Mouse (Mus musculus): ENCODE measurements around the gene Cog5. TPM values are rescaled to one million over a fixed set of nuclear protein-coding genes. Genes with fewer than 3 reads are reported as not detected.

Cog5 gene
- polyA plus RNA-seq, 1 experiment from 2014 or later, result 34.3 TPM

DNA sequence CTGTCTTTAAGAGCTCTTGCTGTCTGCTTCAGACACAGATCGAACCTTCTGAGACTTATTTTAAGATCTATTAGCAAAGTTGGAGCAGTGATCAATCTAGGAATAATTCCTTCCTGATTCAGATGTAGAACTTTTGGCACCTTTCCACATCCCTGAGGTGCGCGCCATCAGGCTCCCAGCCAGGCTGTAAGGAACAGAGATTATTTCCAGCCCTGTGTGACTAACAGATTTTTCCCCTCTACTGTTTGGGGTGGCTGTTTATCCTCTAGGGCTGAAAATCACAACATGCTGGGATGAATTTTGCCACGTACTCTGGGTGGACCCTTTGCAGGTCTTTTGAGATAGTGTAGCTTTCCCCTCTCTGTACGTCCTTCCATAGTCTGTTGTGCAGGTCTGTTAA lies 170.2 kb downstream of the Cog5 start:
- no peak for DNase-seq (ENCODE audit: low spot score, missing footprints)

DNA sequence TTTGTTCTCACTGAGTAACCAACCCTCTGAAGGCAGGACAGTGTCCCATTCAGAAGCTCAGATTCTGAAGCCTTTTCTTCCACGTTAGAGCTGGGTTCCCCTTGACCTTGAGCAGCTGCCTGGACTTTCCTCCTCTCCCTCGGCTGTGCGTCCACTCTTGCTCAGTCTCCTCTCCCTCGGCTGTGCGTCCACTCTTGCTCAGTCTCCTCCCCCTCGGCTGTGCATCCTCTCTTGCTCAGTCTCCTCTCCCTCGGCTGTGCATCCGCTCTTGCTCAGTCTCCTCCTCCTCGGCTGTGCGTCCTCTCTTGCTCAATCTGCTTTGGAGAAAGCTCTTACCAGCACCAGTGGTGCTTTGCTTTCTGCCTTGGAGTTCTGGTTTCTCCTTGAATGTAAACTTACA lies 171.2 kb downstream of the Cog5 start:
- no peak overlapping the region for H3K9ac ChIP-seq (ENCODE audit: low read length)

More for the DNA sequence above, 170.2 kb downstream of the Cog5 start:
- no peaks in the 10 kb centered on the region for H3K9me3 ChIP-seq (ENCODE audit: control insufficient read depth, low read length)
- WGBS, result 85% methylated on average over 5 of the region's 5 CpGs
- no peak overlapping the region for H3K4me2 ChIP-seq
- H3K36me3 ChIP-seq (ENCODE audit: control insufficient read depth, insufficient read depth, low read length), result no peaks in the 10 kb centered on the region
- no peak overlapping the region for H3K27ac ChIP-seq (ENCODE audit: low read depth, low read length)
- H3K4me1 ChIP-seq (ENCODE audit: control insufficient read depth, insufficient read depth, low read length), result no peaks in the 10 kb centered on the region
- ATAC-seq (ENCODE audit: low FRiP score), result no peak
- H3K27me3 ChIP-seq (ENCODE audit: control insufficient read depth, insufficient read depth, low read length), result no peaks in the 10 kb centered on the region
- H3K4me3 ChIP-seq (ENCODE audit: low read depth, low read length), result no peak overlapping the region
- no peak overlapping the region for H3K9ac ChIP-seq (ENCODE audit: low read length)

DNA sequence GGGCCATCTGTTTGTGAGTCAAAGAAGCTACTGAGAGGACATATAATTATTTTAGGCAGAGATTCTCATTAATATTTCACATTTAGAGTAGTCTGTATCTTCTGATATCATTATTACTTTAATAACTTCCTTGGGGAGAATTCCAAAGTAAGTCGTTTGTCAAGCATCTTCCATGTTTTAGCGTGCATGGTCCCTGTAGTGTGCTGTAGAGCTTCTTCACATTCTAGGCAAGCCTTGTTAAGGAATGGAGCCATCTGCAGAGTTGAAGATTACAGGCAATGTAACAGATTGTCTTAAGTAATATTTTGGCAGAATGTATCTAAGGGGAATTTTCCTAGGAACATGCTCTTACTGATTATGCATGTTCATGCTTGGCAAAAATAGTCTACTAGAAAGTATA lies 171.8 kb downstream of the Cog5 start:
- Histone ChIP-seq H3K9ac (ENCODE audit: low read length) (no peak overlapping the region), H3K4me3 (ENCODE audit: low read depth, low read length) (no peak overlapping the region), H3K36me3 (ENCODE audit: control insufficient read depth, insufficient read depth, low read length) (no peaks in the 10 kb centered on the region), H3K27ac (ENCODE audit: low read depth, low read length) (no peak overlapping the region), H3K27me3 (ENCODE audit: control insufficient read depth, insufficient read depth, low read length) (no peaks in the 10 kb centered on the region), H3K4me2 (no peak overlapping the region), H3K9me3 (ENCODE audit: control insufficient read depth, low read length) (no peaks in the 10 kb centered on the region), H3K4me1 (ENCODE audit: control insufficient read depth, insufficient read depth, low read length) (no peaks in the 10 kb centered on the region)
- DNase-seq (ENCODE audit: low spot score, missing footprints) (no peak), ATAC-seq (ENCODE audit: low FRiP score) (no peak)
- 86% methylated on average over 2 of the region's 2 CpGs for WGBS

More for the DNA sequence above, 171.2 kb downstream of the Cog5 start:
- no peak overlapping the region for H3K27ac ChIP-seq (ENCODE audit: low read depth, low read length)
- no peaks in the 10 kb centered on the region for H3K36me3 ChIP-seq (ENCODE audit: control insufficient read depth, insufficient read depth, low read length)
- WGBS, result 55% methylated on average over 10 of the region's 10 CpGs
- no peaks in the 10 kb centered on the region for H3K9me3 ChIP-seq (ENCODE audit: control insufficient read depth, low read length)
- DNase-seq (ENCODE audit: low spot score, missing footprints) (no peak), ATAC-seq (ENCODE audit: low FRiP score) (no peak)
- H3K27me3 ChIP-seq (ENCODE audit: control insufficient read depth, insufficient read depth, low read length), result no peaks in the 10 kb centered on the region
- H3K4me1 ChIP-seq (ENCODE audit: control insufficient read depth, insufficient read depth, low read length), result no peaks in the 10 kb centered on the region
- no peak overlapping the region for H3K4me3 ChIP-seq (ENCODE audit: low read depth, low read length)
- H3K4me2 ChIP-seq, result no peak overlapping the region

DNA sequence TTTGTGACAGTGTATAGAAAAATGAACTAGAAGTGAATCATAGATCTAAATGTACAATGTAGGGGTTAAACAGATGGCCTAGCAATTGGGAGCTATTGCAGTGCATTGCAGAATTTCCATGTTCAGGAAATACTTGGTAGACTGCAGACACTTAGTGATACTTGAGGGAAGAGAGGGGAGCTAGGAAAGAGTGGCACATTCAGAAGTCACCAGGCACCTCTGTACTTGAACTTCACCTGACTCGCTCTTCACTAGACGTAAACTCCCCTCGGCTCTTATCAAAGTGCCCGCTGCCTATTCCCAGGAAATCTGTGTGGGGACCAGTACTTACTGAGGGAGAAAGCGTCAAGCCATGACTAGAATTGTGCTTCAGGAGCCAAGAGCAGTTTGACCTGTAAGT lies 180.8 kb downstream of the Cog5 start:
- DNase-seq (ENCODE audit: low spot score, missing footprints) (no peak), ATAC-seq (ENCODE audit: low FRiP score) (no peak)
- H3K27ac ChIP-seq (ENCODE audit: low read depth, low read length), result no peak overlapping the region
- H3K9ac ChIP-seq (ENCODE audit: low read length), result no peak overlapping the region
- no peaks in the 10 kb centered on the region for H3K27me3 ChIP-seq (ENCODE audit: control insufficient read depth, insufficient read depth, low read length)
- H3K4me2 ChIP-seq, result no peak overlapping the region
- no peak overlapping the region for H3K4me3 ChIP-seq (ENCODE audit: low read depth, low read length)
- 78% methylated on average over 5 of the region's 5 CpGs for WGBS
- no peaks in the 10 kb centered on the region for H3K36me3 ChIP-seq (ENCODE audit: control insufficient read depth, insufficient read depth, low read length)
- H3K4me1 ChIP-seq (ENCODE audit: control insufficient read depth, insufficient read depth, low read length), result peaks cover 10% of the 10 kb centered on the region
- H3K9me3 ChIP-seq (ENCODE audit: control insufficient read depth, low read length), result no peaks in the 10 kb centered on the region

DNA sequence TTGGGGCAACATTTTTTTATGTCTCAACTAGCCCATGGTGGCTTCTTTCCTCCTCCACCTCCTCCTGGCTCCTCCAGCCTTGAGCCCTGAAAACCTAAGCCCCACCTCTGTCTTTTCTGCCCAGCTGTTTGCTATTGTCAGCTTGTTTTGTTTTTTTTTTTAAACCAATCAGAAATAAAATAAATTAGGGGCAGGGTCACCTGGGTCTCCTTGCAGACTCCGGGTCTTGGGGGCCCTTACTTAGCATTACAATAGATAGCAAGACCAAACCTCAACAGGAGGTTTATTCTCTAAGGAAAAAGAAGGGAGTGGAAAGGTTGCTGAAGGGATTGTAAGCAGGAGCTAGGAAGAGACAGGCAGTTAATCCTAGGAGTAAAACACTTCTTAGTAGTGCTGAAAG lies 181.5 kb downstream of the Cog5 start:
- peaks cover 10% of the 10 kb centered on the region for H3K4me1 ChIP-seq (ENCODE audit: control insufficient read depth, insufficient read depth, low read length)
- no peak for ATAC-seq (ENCODE audit: low FRiP score)
- 3% methylated on average over 1 of the region's 1 CpGs for WGBS
- no peaks in the 10 kb centered on the region for H3K9me3 ChIP-seq (ENCODE audit: control insufficient read depth, low read length)
- no peak overlapping the region for H3K4me2 ChIP-seq
- H3K9ac ChIP-seq (ENCODE audit: low read length), result no peak overlapping the region
- no peak overlapping the region for H3K4me3 ChIP-seq (ENCODE audit: low read depth, low read length)
- H3K36me3 ChIP-seq (ENCODE audit: control insufficient read depth, insufficient read depth, low read length), result no peaks in the 10 kb centered on the region
- no peaks in the 10 kb centered on the region for H3K27me3 ChIP-seq (ENCODE audit: control insufficient read depth, insufficient read depth, low read length)
- DNase-seq (ENCODE audit: low spot score, missing footprints), result no peak
- no peak overlapping the region for H3K27ac ChIP-seq (ENCODE audit: low read depth, low read length)

DNA sequence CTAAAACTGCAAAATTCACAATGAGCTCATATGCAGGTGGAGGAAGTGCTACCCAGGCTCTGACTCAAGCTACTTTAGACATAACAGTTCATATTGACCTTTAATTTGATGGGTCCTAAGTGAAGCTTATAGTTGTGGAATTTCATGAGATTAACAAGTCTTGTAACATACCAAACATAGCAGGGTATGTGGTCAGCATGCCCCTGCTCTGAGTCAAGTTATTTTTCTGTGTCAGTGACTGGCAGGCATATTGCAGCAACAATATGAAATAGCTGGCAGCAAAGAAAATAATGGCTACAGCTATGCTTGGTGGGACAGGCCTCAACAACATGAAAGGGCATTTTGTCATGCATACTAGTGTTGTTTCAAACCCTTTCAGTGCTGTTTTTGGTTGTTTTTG lies 183.9 kb downstream of the Cog5 start:
- H3K4me2 ChIP-seq, result no peak overlapping the region
- H3K27ac ChIP-seq (ENCODE audit: low read depth, low read length), result no peak overlapping the region
- peaks cover 10% of the 10 kb centered on the region for H3K4me1 ChIP-seq (ENCODE audit: control insufficient read depth, insufficient read depth, low read length)
- ATAC-seq (ENCODE audit: low FRiP score) (no peak), DNase-seq (ENCODE audit: low spot score, missing footprints) (no peak)
- no peaks in the 10 kb centered on the region for H3K9me3 ChIP-seq (ENCODE audit: control insufficient read depth, low read length)
- H3K27me3 ChIP-seq (ENCODE audit: control insufficient read depth, insufficient read depth, low read length), result no peaks in the 10 kb centered on the region
- H3K9ac ChIP-seq (ENCODE audit: low read length), result no peak overlapping the region
- H3K36me3 ChIP-seq (ENCODE audit: control insufficient read depth, insufficient read depth, low read length), result no peaks in the 10 kb centered on the region
- H3K4me3 ChIP-seq (ENCODE audit: low read depth, low read length), result no peak overlapping the region

DNA sequence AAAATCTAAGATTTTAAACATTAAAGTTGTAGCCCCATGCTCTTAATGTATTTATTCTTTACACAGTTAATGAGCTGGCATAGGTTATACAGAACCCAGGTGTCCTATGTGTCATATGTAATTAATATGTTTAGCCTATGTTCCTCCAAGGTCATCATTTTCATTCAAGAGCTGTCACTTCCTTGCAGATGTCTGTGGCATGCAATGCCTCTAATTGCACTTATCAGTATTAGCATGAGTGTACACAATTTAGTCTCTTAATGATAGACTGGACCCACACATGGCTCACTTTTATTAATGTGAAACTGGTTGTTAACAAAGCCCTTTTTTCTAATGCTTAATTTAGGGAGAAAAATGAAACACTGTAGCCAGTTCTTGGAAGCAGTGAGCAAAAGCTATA lies 184.6 kb downstream of the Cog5 start:
- Histone ChIP-seq H3K27me3 (ENCODE audit: control insufficient read depth, insufficient read depth, low read length) (no peaks in the 10 kb centered on the region), H3K36me3 (ENCODE audit: control insufficient read depth, insufficient read depth, low read length) (no peaks in the 10 kb centered on the region), H3K9me3 (ENCODE audit: control insufficient read depth, low read length) (no peaks in the 10 kb centered on the region), H3K4me2 (no peak overlapping the region), H3K4me1 (ENCODE audit: control insufficient read depth, insufficient read depth, low read length) (peaks cover 10% of the 10 kb centered on the region), H3K27ac (ENCODE audit: low read depth, low read length) (no peak overlapping the region), H3K9ac (ENCODE audit: low read length) (no peak overlapping the region), H3K4me3 (ENCODE audit: low read depth, low read length) (no peak overlapping the region)
- no peak for DNase-seq (ENCODE audit: low spot score, missing footprints)
- no peak for ATAC-seq (ENCODE audit: low FRiP score)

DNA sequence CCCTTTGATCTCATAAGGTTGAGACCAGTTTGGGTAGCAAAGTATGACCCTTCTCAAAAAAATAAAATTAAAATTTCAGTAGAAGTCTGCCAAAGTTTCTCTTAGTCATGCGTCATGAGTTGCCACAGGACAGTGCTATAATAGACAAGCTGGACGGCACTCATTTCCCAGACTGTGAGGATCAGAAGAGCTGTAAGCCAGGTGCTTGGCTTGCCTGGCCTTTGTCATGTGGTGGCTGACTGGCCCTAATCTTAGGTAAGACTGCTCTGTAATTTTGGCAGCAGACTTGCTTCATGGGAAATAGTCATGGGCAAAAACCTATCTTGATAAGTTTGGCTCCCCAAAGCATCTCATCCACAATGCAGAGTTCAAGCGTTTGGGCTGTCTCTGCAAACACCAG lies 191.4 kb downstream of the Cog5 start:
- no peaks in the 10 kb centered on the region for H3K9me3 ChIP-seq (ENCODE audit: control insufficient read depth, low read length)
- WGBS, result 92% methylated on average over 3 of the region's 3 CpGs
- no peaks in the 10 kb centered on the region for H3K36me3 ChIP-seq (ENCODE audit: control insufficient read depth, insufficient read depth, low read length)

DNA sequence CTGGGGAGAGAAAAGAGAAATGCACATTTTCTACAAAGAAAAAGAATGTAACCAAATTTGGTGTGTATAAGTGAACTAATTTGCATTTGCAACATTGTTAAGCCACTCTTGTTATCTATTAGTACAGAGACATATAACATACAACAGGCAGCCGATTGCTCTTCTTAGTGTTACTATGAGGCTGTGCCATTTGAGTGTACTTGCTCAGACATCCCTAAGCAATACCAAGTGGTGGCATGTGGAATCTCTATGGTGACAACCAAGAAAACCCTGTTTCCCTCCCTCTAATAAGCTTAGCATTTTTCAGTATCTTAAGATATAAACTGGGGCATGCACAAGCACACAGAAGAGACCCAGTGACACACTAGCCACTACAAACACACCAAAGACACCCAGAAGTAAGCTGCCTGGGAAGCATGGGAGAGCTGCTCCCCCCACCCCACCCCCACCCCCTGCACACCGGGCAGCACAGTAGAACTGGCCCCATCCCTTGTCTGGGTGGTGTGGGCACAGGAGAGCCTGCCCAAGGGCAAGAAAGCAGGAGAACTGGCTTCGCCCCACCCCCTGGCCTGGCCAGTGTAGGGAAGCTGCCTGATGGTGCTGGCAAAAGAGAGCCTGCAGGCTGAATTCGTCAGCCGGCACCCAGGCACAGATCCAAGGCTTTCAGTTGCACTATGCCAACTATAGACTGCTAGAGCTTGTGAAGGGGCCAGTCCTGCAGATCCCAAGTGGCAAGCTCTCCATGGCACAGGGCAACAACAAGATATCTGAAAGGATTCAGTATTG lies 194.2 kb downstream of the Cog5 start:
- Histone ChIP-seq H3K36me3 (ENCODE audit: control insufficient read depth, insufficient read depth, low read length) (no peaks in the 10 kb centered on the region), H3K9me3 (ENCODE audit: control insufficient read depth, low read length) (no peaks in the 10 kb centered on the region), H3K4me1 (ENCODE audit: control insufficient read depth, insufficient read depth, low read length) (no peaks in the 10 kb centered on the region), H3K4me3 (ENCODE audit: low read depth, low read length) (no peak overlapping the region), H3K4me2 (no peak overlapping the region), H3K27ac (ENCODE audit: low read depth, low read length) (no peak overlapping the region), H3K27me3 (ENCODE audit: control insufficient read depth, insufficient read depth, low read length) (no peaks in the 10 kb centered on the region), H3K9ac (ENCODE audit: low read length) (no peak overlapping the region)
- 89% methylated on average over 5 of the region's 5 CpGs for WGBS
- no peak for ATAC-seq (ENCODE audit: low FRiP score)
- no peak for DNase-seq (ENCODE audit: low spot score, missing footprints)

More for the DNA sequence above, 191.4 kb downstream of the Cog5 start:
- Histone ChIP-seq H3K4me2 (no peak overlapping the region), H3K4me3 (ENCODE audit: low read depth, low read length) (no peak overlapping the region), H3K27ac (ENCODE audit: low read depth, low read length) (no peak overlapping the region), H3K9ac (ENCODE audit: low read length) (no peak overlapping the region), H3K4me1 (ENCODE audit: control insufficient read depth, insufficient read depth, low read length) (no peaks in the 10 kb centered on the region), H3K27me3 (ENCODE audit: control insufficient read depth, insufficient read depth, low read length) (no peaks in the 10 kb centered on the region)
- ATAC-seq (ENCODE audit: low FRiP score) (no peak), DNase-seq (ENCODE audit: low spot score, missing footprints) (no peak)
